Mouse (Mus musculus) NIH3T3 (cell line): Measurements from ENCODE around the gene Svs2.
A peak's percentile ranks its signal among the peaks of the same experiment; 100 is the strongest.
"Not testable (repeated sequence)": the region's sequence is repeated elsewhere in the genome, so short reads cannot be mapped to it uniquely, and the experiment has no call there.

Experiments used
- DNase-seq: peaks from one replicate; pipeline ENCODE4 v3.0.0-alpha.2; 2012; ENCODE audit warnings: low read depth

Svs2 gene

DNA sequence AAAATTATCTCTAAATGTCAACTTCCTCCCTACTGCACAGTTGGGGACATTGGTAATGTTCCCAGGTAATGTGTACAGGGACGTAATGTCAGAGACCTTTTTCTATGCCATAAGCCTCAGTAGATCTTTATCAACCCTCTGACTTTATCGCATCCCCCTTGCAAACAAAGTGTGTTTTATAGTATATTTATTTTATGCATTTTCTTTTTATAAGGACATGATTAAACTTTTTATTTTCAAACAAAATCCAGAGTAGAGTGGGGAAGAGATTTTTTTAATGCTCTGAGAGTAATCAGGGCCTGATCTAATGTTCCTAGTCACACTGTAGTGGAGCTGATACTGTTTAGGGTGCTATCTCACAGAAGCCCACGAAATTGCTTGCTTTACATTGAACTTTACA is at the start of gene Svs2:
Svs2 (minus strand) TSS at position 101 of the 400 bp plus-strand sequence.
- no peak for DNase-seq

DNA sequence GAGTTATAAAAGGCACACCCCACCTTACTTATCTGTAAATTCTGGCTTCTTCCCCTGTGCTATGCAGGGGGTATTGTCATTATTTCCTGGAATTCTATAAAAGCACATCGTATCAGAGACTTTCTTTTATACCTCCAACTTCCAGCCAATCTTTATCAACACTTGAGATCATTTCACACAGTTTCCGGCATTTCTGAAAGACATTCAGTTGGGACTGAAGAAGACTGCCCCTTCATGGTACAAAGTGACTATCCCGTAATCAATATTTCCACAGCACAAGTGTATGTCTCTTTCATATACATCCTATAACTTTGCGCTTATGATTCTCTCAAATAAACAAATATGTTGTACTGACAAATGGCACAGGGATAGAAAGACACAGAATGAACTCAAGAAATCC is 40.1 kb upstream of the Svs2 start, which contains the start of gene Svs4:
Svs4 (minus strand) TSS at position 101 of the 400 bp plus-strand sequence.
- no peak for DNase-seq

DNA sequence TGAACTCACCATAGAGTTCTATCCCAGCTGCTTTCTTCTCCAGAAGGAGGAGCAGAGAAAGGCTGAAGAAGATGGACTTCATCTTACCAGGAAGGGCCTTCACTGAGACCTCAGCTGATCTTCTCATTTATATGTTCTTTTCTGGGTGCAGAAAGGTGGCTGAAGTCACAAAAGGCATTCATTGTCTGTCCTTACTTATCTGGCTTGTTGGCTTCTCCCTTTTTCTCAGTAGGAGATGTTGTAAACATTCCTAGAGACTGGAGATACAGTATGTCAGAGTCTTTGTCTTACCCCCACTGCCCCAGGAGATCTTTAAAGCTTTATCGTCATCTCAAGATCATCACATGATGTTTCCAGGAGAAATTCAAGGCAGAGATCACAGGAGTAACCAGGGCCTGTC is 18.3 kb upstream of the Svs2 start, which contains the start of gene Svs3b:
Svs3b (minus strand) TSS at position 101 of the 400 bp plus-strand sequence.
- not testable (repeated sequence) for DNase-seq

DNA sequence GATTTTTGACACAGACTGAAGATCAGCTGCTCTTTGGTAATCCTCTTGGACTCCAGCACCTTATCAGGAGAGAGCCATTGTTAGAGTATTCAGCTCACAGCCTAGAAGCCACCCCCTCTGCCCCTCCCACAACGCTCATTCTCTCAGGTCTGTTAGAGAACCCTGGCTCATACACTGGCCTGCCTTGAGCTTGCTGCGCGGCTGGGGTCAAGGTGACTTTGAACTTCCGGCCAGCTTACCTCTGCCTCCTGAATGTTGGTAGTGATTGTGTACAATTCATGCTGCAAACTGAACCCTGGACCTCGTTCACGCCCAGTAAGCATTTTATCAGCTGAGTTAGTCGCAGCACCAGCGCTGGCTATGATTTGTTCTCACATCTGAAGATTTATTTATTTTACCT is 5.6 kb downstream of the Svs2 start:
- no peak for DNase-seq

DNA sequence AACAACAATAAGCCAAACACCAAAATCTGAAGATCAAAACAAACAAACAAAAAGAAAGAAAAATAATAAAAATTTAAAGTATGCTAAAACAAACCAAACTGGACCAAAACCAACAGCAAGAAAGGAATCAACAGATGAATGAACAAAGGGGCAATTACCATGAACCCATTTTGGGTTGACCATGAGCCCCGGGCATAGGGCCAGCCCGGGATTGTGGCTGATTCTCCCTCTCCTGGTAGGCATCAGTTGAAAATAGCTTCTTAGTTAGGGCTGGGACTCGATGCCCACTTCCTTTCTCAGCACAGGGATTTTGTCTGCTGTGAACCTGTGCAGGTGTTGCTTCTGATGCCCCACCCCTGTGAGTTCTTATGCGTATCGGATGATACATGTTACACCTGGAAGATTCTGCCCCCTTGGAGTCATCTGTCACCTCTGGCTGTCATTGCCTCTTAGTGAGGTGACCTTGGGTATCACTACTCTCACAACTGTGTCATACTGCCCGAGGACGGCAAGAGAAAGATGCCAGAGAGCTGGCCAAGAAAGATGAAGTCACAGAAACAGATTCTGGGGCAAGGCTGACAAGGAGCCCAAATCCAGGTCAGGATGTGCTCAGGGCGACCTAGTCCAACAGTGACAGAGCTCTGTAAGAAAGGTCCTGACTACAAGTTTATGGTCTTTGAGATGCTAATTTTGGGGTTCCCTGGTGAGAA is 9.8 kb downstream of the Svs2 start:
- DNase-seq = no peak

DNA sequence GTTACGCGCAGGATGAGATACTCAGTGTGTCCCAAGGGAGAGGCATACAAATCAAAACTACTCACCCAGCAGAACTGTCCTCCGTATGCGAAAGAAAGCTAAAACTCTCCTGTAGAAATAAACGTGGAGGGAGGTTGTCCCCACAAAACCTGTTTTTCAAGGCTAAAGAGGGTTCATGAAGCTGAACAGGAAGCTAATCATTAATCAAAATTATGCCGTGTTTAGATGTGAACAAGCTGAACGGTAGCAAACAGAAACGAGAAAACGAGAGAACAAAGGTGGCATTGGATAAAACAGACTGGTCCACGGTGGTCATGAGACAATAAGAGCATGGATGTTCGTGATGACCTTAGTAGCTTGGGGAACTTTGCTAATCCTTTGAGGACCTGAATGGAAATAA is 16.7 kb downstream of the Svs2 start, which contains the start of gene Wfdc15b:
Wfdc15b (minus strand) TSS at position 139 of the 400 bp plus-strand sequence.
- DNase-seq = no peak

DNA sequence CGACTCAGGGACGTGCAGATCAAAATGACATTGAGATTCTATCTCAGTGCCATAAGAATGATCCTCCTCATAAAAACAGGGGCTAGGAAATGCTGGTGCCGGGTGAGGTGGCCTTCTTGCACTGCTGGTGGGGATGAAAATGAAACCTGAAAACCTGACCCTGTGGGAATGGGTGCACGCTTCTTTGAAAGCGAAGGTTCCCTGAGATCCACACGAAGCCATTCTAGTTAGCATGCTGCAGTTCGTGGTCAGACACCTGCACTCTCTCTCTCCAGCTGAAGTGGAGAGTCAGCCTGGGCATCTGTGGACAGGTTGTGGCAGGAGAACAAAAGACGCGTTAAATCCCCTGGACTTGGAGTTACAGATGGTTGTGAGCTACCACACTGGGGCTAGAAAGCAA is 19.0 kb downstream of the Svs2 start:
- no peak for DNase-seq

DNA sequence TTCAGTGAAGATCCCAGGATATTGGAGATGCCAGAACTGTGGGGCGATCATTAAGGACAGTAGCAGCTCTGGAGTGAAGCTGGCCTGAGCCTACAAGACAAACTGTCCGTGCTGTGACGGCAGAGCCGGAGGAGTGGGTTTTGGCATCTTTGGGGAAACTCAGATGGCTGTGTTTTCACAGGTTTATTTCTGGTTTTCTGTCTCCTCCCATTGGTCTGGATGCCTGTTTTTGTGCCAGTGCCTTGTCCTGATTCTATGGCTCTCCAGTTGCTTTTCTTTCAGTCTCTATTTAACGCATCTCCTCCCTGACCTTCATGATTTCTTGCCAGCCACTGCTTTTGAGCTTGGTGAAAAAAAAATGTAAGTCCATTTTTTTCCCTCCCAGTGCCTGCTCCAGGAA is 25.6 kb downstream of the Svs2 start:
- no peak for DNase-seq

DNA sequence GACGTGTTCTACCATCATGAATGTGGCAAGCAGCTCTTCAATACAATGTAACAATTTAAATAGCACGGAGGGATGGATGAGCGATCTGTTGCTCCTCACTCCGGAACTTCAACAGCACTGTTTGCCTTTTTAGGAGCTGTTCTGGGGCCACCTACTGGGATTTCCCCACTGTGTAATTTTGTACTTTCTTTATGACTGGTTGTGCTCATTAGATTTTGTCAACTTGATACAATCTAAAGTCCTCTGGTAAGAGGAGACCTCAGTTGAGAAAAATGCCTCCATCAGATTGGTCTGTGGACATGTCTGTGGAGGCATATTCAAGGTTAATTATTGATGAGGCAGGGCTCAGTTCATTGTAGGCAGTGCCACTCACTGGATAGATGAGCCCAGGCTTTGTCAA is 27.4 kb downstream of the Svs2 start:
- no peak for DNase-seq

DNA sequence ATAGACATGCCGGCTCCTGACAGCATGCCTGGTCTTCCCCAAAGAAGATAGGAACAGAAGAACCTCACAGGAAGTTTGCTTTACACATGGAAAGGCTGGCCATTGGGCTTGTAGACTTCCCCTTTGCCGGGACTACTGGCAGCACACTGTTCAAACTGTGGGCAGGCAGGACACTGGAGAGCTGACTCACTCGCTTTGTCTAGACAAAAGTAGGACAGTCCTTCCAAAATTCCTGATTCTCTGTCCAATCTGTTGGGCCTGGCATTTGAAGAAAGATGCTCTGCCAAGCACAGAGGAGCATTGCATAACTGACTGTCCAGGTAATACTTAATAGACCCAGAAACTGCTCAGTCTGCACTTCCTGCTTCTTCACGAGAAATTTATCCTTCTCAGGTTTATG is 31.6 kb downstream of the Svs2 start:
- no peak for DNase-seq

DNA sequence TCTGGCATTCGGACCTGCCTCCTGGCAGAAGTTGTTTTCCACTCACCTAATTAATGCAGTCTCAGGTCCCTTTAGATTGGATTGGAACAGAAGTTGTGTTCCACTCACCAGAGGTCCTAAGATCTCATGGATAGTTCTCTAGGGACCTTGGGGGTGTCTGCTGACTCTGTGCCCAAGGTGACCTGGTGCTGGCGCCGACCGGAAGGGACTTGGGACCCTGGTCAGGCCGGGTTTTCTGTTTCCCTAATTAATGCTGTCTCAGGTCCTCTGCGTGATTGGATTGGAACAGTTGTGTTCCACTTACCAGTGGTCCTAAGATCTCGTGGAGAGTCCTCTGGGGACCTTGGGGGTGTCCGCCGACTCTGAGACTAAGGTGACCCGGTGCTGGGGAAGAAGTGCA is 32.3 kb downstream of the Svs2 start:
- not testable (repeated sequence) for DNase-seq

DNA sequence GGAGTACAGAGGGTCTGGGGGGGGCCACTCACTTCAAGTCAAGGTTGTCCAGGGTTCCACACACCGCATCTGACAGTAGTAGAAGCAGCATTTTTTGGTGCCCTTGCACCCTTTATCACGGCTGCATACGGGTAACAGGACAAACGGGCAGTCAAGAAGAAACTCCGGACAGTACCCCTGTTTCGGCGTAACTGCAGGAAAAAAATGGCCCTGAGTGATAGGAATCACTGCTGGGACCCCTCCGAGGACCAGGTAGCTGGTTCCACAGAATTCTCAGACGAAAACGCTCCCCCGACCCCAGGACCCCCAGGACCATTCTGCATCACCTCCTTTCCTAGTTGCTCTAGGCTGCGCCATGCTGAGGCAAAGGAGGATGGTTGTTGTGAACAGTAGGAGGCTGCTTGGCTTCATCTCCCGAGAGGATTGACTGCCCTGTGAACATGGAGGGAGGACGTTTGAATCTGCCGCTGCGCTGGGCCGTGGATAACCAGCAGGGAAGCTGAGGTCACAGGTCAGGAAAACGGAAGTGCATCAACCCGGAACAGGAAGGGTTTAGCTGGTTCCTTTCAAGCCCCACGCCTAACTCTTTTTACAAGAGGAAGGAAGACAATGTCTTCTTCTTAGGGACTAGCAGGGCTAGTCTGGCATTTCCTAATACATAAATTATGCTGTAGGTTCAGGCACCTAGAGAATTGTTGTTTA is 38.5 kb downstream of the Svs2 start, which contains the start of gene Wfdc15a:
Wfdc15a (minus strand) TSS at position 505 of the 702 bp plus-strand sequence.
- no peak for DNase-seq

DNA sequence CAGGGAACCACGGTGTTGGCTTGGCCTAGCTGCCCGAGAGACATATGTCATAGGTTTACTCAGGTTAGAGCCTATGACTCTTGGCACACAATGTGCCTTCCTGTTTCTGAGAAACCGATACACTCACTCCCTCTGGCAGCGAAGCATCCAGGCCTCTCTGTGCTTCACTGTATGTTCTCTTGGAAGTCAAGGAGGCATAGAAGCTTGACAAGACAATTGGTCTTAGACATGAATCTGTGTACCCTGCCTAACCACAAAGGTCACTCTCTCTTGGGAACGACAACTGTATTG is 41.6 kb downstream of the Svs2 start:
- DNase-seq = no peak

DNA sequence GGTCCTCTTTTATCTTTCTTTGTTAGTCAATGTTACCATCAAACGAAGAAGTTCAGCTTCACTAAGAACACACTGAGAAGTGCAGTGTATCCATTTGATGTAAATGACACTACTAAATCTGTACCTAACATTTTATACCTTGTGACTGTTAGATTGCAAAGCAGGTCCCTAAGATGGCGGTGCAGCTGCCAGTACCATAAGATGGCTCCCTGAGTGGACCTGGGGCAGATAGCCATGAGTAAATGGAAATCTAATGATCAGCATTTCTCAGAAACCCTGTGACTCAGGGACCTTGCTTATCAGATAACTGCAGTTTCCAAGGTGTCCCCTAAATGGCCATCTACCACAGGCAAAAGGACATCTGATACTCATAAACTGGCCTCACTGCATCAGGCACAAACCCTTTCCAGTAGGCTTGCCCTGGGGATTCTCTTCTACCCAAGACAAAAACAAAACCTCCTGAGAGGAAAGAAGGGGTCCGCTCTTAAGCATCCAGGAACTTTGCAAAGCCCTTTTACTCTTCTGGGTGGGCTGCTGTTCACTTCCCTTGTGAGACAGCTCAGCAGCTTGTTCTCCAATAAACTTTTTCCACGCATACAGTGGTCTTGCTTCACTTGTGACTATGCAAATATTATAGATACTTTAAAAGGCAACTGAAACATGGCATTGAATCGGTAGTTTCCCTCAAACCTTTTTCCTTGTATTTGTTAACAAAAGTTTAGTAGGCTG is 42.1 kb downstream of the Svs2 start:
- no peak for DNase-seq

DNA sequence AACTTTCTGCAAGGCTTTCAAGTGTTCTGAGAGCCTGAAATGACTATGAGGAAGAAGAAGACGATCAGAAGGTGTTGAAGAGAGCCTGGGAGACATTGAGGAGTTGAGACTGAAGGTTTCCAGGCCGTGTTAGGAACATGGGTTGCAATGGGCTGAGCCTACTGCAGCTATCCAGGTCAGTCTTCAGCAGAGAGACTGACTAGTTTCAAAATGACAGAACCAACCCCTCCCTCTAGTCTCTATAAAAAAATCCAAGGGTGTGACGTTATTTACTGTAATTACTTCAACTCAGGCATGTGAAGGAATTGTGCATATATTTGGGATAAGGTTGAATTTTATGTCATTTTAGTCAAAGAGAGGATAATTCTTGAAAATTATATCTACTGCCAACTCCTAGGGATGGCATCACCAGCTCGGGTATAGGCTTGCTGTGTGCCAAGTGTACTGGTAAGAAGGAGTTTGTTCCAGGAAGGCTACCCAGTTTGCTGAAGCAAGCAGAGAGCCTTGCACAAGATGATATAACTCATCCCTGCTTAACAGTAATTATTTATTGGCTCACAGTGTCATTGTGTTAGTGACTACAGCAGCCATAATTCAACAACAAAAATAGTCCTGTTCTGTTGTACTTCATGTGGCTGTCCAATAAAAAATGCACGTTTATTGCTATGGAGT is 43.2 kb downstream of the Svs2 start:
- DNase-seq = no peak

DNA sequence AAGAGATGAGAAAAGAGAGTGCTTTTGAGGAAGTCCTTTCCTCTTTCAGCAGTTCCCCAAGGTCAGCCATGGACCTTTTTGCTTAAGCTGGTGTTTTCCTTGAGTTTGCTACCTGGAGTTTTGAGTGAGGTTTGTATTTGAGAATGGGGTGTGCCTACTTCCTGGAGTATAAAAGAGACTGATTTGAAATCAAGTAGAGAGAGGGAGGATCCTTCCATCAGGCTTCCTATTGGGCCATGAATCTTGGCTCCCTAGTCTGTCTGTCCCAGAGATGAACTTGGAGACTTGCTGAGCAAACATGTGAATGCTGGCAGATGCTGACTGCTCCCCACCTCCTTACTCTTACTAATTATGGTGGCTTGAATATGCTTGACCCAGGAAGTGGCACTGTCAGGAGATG is 46.0 kb downstream of the Svs2 start:
- DNase-seq = no peak

DNA sequence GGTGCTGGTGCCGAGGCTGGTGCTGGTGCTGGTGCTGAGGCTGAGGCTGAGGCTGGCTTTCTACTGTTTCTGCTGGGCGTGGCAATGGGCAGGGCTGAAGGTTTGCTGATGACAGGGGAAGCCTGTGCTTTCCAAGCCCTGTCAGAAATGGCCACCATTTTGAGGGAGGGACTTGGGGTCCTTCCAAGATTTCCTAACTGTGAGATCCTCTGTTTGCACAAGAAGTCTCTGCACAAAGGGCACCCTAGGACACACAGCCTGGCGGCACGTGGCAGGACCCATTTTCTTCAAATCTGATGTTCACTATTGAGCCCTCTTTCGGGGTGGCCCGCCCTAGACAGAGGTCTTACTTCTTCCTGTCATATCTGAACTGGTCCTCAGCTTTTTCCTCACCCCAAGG is 47.7 kb downstream of the Svs2 start, which contains the start of gene Wfdc12:
Wfdc12 (minus strand) TSS at position 33 of the 400 bp plus-strand sequence.
- peak; percentile 60 for DNase-seq

DNA sequence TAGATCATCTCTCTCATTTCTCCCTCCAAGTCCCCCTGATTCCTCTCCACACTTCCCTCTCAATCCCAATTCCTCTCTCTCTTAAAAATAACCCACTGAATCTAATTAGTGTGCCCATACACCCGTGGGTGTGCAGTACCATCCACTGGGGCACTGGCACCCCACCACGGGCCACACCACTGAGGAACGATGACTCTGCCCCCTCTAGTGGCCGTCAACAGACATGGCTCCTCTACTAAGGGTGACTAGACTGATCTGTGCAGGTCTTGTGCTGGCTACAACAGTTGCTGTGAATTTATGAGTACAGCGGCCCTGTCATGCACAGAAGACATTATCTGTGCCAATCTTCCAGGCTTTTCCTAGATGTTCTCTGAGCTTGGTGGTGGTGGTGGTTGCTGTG is 49.5 kb downstream of the Svs2 start:
- DNase-seq = peak; percentile 48
